Mouse (Mus musculus) midbrain, embryonic 14.5 days (tissue): ENCODE data around the gene Hs1bp3. TPM values are rescaled to one million over a fixed set of nuclear protein-coding genes. Genes with fewer than 3 reads are reported as not detected.

ENCODE experiments used
- ATAC-seq: fragments of 200-750 bp; cut with Nextera tagmentation; 2 replicates; pipeline ENCODE4 v1.8.0; 2017; ENCODE audit warnings: moderate number of reproducible peaks, moderate library complexity; ENCODE audit not compliant: low FRiP score, low TSS enrichment
- DNase-seq: peaks from one replicate; pipeline ENCODE4 v3.0.0-alpha.2; 2015
- H3K27ac ChIP-seq: fragments of 300-500 bp; sonication (generic); replicated peaks from 2 replicates; pipeline ENCODE4 v1.5.1; 2014; ENCODE audit warnings: mild to moderate bottlenecking, low read depth, low read length, moderate library complexity
- H3K27me3 ChIP-seq: fragments of 300-500 bp; sonication (generic); 2 replicates; pipeline ENCODE4 v1.6.1; 2014; ENCODE audit warnings: low read length, control low read depth, mixed read lengths; ENCODE audit not compliant: control insufficient read depth, insufficient read depth
- H3K36me3 ChIP-seq: fragments of 300-500 bp; sonication (generic); 2 replicates; pipeline ENCODE4 v1.6.1; 2014; ENCODE audit warnings: low read length, control low read depth; ENCODE audit not compliant: control insufficient read depth, insufficient read depth
- H3K4me1 ChIP-seq: fragments of 300-500 bp; sonication (generic); 2 replicates; pipeline ENCODE4 v1.6.1; 2014; ENCODE audit warnings: mild to moderate bottlenecking, antibody characterized with exemption, low read length, control low read depth; ENCODE audit not compliant: control insufficient read depth, insufficient read depth
- H3K4me2 ChIP-seq: fragments of 300-500 bp; sonication (generic); 2 replicates; pipeline ENCODE4 v1.6.1; 2014; ENCODE audit warnings: mild to moderate bottlenecking, low read length, moderate library complexity
- H3K4me3 ChIP-seq: fragments of 300-500 bp; sonication (generic); replicated peaks from 2 replicates; pipeline ENCODE4 v1.5.1; 2014; ENCODE audit warnings: low read depth, low read length
- H3K9ac ChIP-seq: fragments of 300-500 bp; sonication (generic); replicated peaks from 2 replicates; pipeline ENCODE4 v1.6.1; 2014; ENCODE audit warnings: mild to moderate bottlenecking, low read length, moderate library complexity
- H3K9me3 ChIP-seq: fragments of 300-500 bp; sonication (generic); 2 replicates; pipeline ENCODE4 v1.6.1; 2016; ENCODE audit warnings: low read length, control low read depth, mixed read lengths; ENCODE audit not compliant: control insufficient read depth
- WGBS: fragments of 180-500 bp; shearing (Covaris S2); extraction: QIAGEN DNeasy Blood & Tissue Kit; methylation state at CpG from one replicate; pipeline ENCODE4 v1.1.7; 2014; 5-methylcytosine and 5-hydroxymethylcytosine counted together
- polyA plus RNA-seq: library from polyadenylated mRNA; unstranded; fragments of >200 nt; fragmentation: Nextera tagmentation; extraction: Ambion mirVana; gene quantifications from 2 replicates; pipeline ENCODE4 v1.2.1, GENCODE M21; 2014

Gene Hs1bp3
- 6.7 and 7.0 TPM in 2 replicates for polyA plus RNA-seq

GRCm38 (mm10) chr12:8313270-8313771, at the start of gene Hs1bp3:
Gene Hs1bp3 (plus strand): TSS chr12:8313432.
- 0 out of 2 replicates have a peak, but pooled peaks cover 14% of the 10 kb centered on the region for H3K27me3 ChIP-seq
- H3K9me3 ChIP-seq = no peaks in the 10 kb centered on the region
- peaks cover 6% of the 10 kb centered on the region; the same call in 1 of the 2 replicates for H3K36me3 ChIP-seq
- peak within 1 kb of the TSS; percentile 66 for H3K4me3 ChIP-seq
- no peak within 1 kb of the TSS for H3K27ac ChIP-seq
- peak within 1 kb of the TSS; percentile 74 for H3K9ac ChIP-seq
- DNase-seq (peak; percentile 95), ATAC-seq (peak; percentile 88)
- WGBS = under 1% methylated on average over 37 of the region's 38 CpGs
- peaks cover 8% of the 10 kb centered on the region; the same call in 1 of the 2 replicates for H3K4me1 ChIP-seq
- peak within 1 kb of the TSS; percentile 86 for H3K4me2 ChIP-seq

- Histone ChIP-seq H3K4me2 (no peak overlapping the region), H3K36me3 (no peaks in the 10 kb centered on the region), H3K27me3 (no peaks in the 10 kb centered on the region), H3K9me3 (no peaks in the 10 kb centered on the region), H3K9ac (no peak overlapping the region), H3K27ac (no peak overlapping the region), H3K4me1 (no peaks in the 10 kb centered on the region), H3K4me3 (no peak overlapping the region)
- 90% methylated on average over 7 of the region's 7 CpGs for WGBS
- no peak for DNase-seq
- ATAC-seq = no peak
These were observed 46.9 kb upstream of the Hs1bp3 start for GRCm38 (mm10) chr12:8266311-8266710.

GRCm38 (mm10) chr12:8269627-8270026, 43.6 kb upstream of the Hs1bp3 start:
- WGBS = 97% methylated on average over 11 of the region's 11 CpGs
- no peak overlapping the region for H3K9ac ChIP-seq
- no peaks in the 10 kb centered on the region for H3K27me3 ChIP-seq
- no peaks in the 10 kb centered on the region for H3K36me3 ChIP-seq
- H3K4me3 ChIP-seq = no peak overlapping the region
- no peak for DNase-seq
- no peaks in the 10 kb centered on the region for H3K4me1 ChIP-seq
- H3K27ac ChIP-seq = no peak overlapping the region
- H3K4me2 ChIP-seq = no peak overlapping the region
- no peak for ATAC-seq
- no peaks in the 10 kb centered on the region for H3K9me3 ChIP-seq

GRCm38 (mm10) chr12:8271405-8271804, 41.8 kb upstream of the Hs1bp3 start:
- 94% methylated on average over 2 of the region's 2 CpGs for WGBS
- H3K36me3 ChIP-seq = no peaks in the 10 kb centered on the region

GRCm38 (mm10) chr12:8273471-8274171, 39.6 kb upstream of the Hs1bp3 start:
- H3K36me3 ChIP-seq = peaks cover 4% of the 10 kb centered on the region; the same call in 1 of the 2 replicates
- H3K4me3 ChIP-seq = no peak overlapping the region
- no peak overlapping the region for H3K27ac ChIP-seq
- no peaks in the 10 kb centered on the region for H3K27me3 ChIP-seq
- no peaks in the 10 kb centered on the region for H3K9me3 ChIP-seq
- no peaks in the 10 kb centered on the region for H3K4me1 ChIP-seq
- WGBS = 86% methylated on average over 6 of the region's 6 CpGs
- no peak for DNase-seq
- no peak for ATAC-seq
- H3K4me2 ChIP-seq = no peak overlapping the region
- no peak overlapping the region for H3K9ac ChIP-seq

More at GRCm38 (mm10) chr12:8271405-8271804, 41.8 kb upstream of the Hs1bp3 start:
- H3K4me3 ChIP-seq = no peak overlapping the region
- H3K4me2 ChIP-seq = no peak overlapping the region
- H3K9ac ChIP-seq = no peak overlapping the region
- no peaks in the 10 kb centered on the region for H3K9me3 ChIP-seq
- no peak overlapping the region for H3K27ac ChIP-seq
- DNase-seq (no peak), ATAC-seq (no peak)
- no peaks in the 10 kb centered on the region for H3K27me3 ChIP-seq
- H3K4me1 ChIP-seq = no peaks in the 10 kb centered on the region

GRCm38 (mm10) chr12:8275424-8275823, 37.8 kb upstream of the Hs1bp3 start:
- no peaks in the 10 kb centered on the region for H3K27me3 ChIP-seq
- no peak overlapping the region for H3K9ac ChIP-seq
- no peaks in the 10 kb centered on the region for H3K4me1 ChIP-seq
- no peak overlapping the region for H3K4me3 ChIP-seq
- ATAC-seq (no peak), DNase-seq (no peak)
- H3K4me2 ChIP-seq = no peak overlapping the region
- H3K27ac ChIP-seq = no peak overlapping the region
- no peaks in the 10 kb centered on the region for H3K9me3 ChIP-seq
- H3K36me3 ChIP-seq = peaks cover 6% of the 10 kb centered on the region
- 89% methylated on average over 4 of the region's 4 CpGs for WGBS

GRCm38 (mm10) chr12:8281225-8282017, 31.8 kb upstream of the Hs1bp3 start:
- 75% methylated on average over 15 of the region's 15 CpGs for WGBS
- Histone ChIP-seq H3K4me3 (no peak overlapping the region), H3K27me3 (no peaks in the 10 kb centered on the region), H3K36me3 (peaks cover 17% of the 10 kb centered on the region), H3K9ac (no peak overlapping the region), H3K9me3 (no peaks in the 10 kb centered on the region), H3K27ac (no peak overlapping the region), H3K4me1 (no peaks in the 10 kb centered on the region), H3K4me2 (no peak overlapping the region)
- DNase-seq = no peak
- ATAC-seq = peak; percentile 53; the same call in 1 of the 2 replicates

GRCm38 (mm10) chr12:8287970-8288369, 25.3 kb upstream of the Hs1bp3 start:
- ATAC-seq (no peak), DNase-seq (no peak)
- peaks cover 5% of the 10 kb centered on the region; the same call in 1 of the 2 replicates for H3K4me1 ChIP-seq
- no peak overlapping the region for H3K4me3 ChIP-seq
- 0 out of 2 replicates have a peak, but pooled peaks cover 10% of the 10 kb centered on the region for H3K36me3 ChIP-seq
- no peaks in the 10 kb centered on the region for H3K27me3 ChIP-seq
- H3K9ac ChIP-seq = no peak overlapping the region
- H3K27ac ChIP-seq = no peak overlapping the region
- H3K4me2 ChIP-seq = no peak overlapping the region
- H3K9me3 ChIP-seq = no peaks in the 10 kb centered on the region
- WGBS = 77% methylated on average over 3 of the region's 3 CpGs
